Mouse (Mus musculus): Measurements from ENCODE around the gene Prkce. TPM values are rescaled to one million over a fixed set of nuclear protein-coding genes. Genes with fewer than 3 reads are reported as not detected.

Gene Prkce
- polyA plus RNA-seq, 1 experiment from 2014 or later, result 9.6 TPM

- no peak overlapping the region for H3K9ac ChIP-seq
- peaks cover 54% of the 10 kb centered on the region for H3K4me1 ChIP-seq (replicated peaks)
- 63% methylated on average over 10 of the region's 10 CpGs for WGBS
Measured at GRCm38 (mm10) chr17:86325317-86325716, 157.7 kb downstream of the Prkce start.

GRCm38 (mm10) chr17:86327958-86328357, 160.4 kb downstream of the Prkce start:
- Histone ChIP-seq H3K27ac (no peak overlapping the region), H3K27me3 (no peaks in the 10 kb centered on the region), H3K4me2 (no peak overlapping the region), H3K4me3 (no peak overlapping the region), H3K9me3 (replicated peaks) (no peaks in the 10 kb centered on the region), H3K9ac (no peak overlapping the region), H3K4me1 (replicated peaks) (peaks cover 68% of the 10 kb centered on the region), H3K36me3 (no peaks in the 10 kb centered on the region)
- WGBS, result 65% methylated on average over 4 of the region's 4 CpGs
- no peak for ATAC-seq (replicated peaks; ENCODE audit: insufficient number of reproducible peaks, insufficient read depth, low FRiP score, low read depth)

More at GRCm38 (mm10) chr17:86325317-86325716, 157.7 kb downstream of the Prkce start:
- Histone ChIP-seq H3K27ac (no peak overlapping the region), H3K36me3 (no peaks in the 10 kb centered on the region), H3K9me3 (replicated peaks) (no peaks in the 10 kb centered on the region), H3K4me2 (no peak overlapping the region), H3K4me3 (no peak overlapping the region), H3K27me3 (no peaks in the 10 kb centered on the region)
- ATAC-seq (replicated peaks; ENCODE audit: insufficient number of reproducible peaks, insufficient read depth, low FRiP score, low read depth), result no peak

GRCm38 (mm10) chr17:86329273-86330075, 161.9 kb downstream of the Prkce start:
- Histone ChIP-seq H3K9me3 (replicated peaks) (no peaks in the 10 kb centered on the region), H3K27me3 (no peaks in the 10 kb centered on the region), H3K4me2 (peak overlapping the region; percentile 41), H3K27ac (peak overlapping the region; percentile 25), H3K4me3 (0 out of 2 replicates have a peak overlapping the region, but pooled peaks have one; percentile 9), H3K36me3 (no peaks in the 10 kb centered on the region), H3K4me1 (replicated peaks) (peaks cover 56% of the 10 kb centered on the region), H3K9ac (0 out of 2 replicates have a peak overlapping the region, but pooled peaks have one; percentile 3)
- no peak; the same call in 1 of the 2 replicates for ATAC-seq (replicated peaks; ENCODE audit: insufficient number of reproducible peaks, insufficient read depth, low FRiP score, low read depth)
- WGBS, result 30% methylated on average over 16 of the region's 16 CpGs

- 60% methylated on average over 16 of the region's 16 CpGs for WGBS
- Histone ChIP-seq H3K4me1 (replicated peaks) (peaks cover 57% of the 10 kb centered on the region), H3K27me3 (no peaks in the 10 kb centered on the region), H3K4me2 (no peak overlapping the region), H3K9me3 (replicated peaks) (no peaks in the 10 kb centered on the region), H3K36me3 (no peaks in the 10 kb centered on the region), H3K9ac (no peak overlapping the region), H3K4me3 (no peak overlapping the region), H3K27ac (peak overlapping the region; percentile 25; the same call in 1 of the 2 replicates)
- no peak for ATAC-seq (replicated peaks; ENCODE audit: insufficient number of reproducible peaks, insufficient read depth, low FRiP score, low read depth)
Measured at GRCm38 (mm10) chr17:86330076-86330955, 162.7 kb downstream of the Prkce start.

GRCm38 (mm10) chr17:86331835-86332234, 164.2 kb downstream of the Prkce start:
- Histone ChIP-seq H3K4me1 (replicated peaks) (peaks cover 63% of the 10 kb centered on the region), H3K27me3 (no peaks in the 10 kb centered on the region), H3K36me3 (no peaks in the 10 kb centered on the region), H3K4me3 (no peak overlapping the region), H3K27ac (no peak overlapping the region), H3K4me2 (no peak overlapping the region), H3K9ac (no peak overlapping the region), H3K9me3 (replicated peaks) (no peaks in the 10 kb centered on the region)
- ATAC-seq (replicated peaks; ENCODE audit: insufficient number of reproducible peaks, insufficient read depth, low FRiP score, low read depth), result no peak
- 81% methylated on average over 8 of the region's 8 CpGs for WGBS

GRCm38 (mm10) chr17:86334990-86335389, 167.4 kb downstream of the Prkce start:
- H3K36me3 ChIP-seq, result no peaks in the 10 kb centered on the region
- H3K9ac ChIP-seq, result no peak overlapping the region
- no peak overlapping the region for H3K4me3 ChIP-seq
- H3K9me3 ChIP-seq (replicated peaks), result no peaks in the 10 kb centered on the region
- H3K4me1 ChIP-seq (replicated peaks), result peaks cover 46% of the 10 kb centered on the region
- H3K27me3 ChIP-seq, result no peaks in the 10 kb centered on the region
- ATAC-seq (replicated peaks; ENCODE audit: insufficient number of reproducible peaks, insufficient read depth, low FRiP score, low read depth), result peak; percentile 62; the same call in 1 of the 2 replicates
- WGBS, result 47% methylated on average over 4 of the region's 4 CpGs
- no peak overlapping the region for H3K4me2 ChIP-seq
- peak overlapping the region; percentile 63 for H3K27ac ChIP-seq

- peaks cover 31% of the 10 kb centered on the region for H3K4me1 ChIP-seq (replicated peaks)
- no peak overlapping the region for H3K4me3 ChIP-seq
- peak overlapping the region; percentile 38; the same call in 1 of the 2 replicates for H3K27ac ChIP-seq
- H3K9me3 ChIP-seq (replicated peaks), result no peaks in the 10 kb centered on the region
- H3K9ac ChIP-seq, result no peak overlapping the region
- H3K27me3 ChIP-seq, result no peaks in the 10 kb centered on the region
- ATAC-seq (replicated peaks; ENCODE audit: insufficient number of reproducible peaks, insufficient read depth, low FRiP score, low read depth), result no peak; the same call in 1 of the 2 replicates
- no peak overlapping the region for H3K4me2 ChIP-seq
- H3K36me3 ChIP-seq, result no peaks in the 10 kb centered on the region
- WGBS, result 60% methylated on average over 4 of the region's 4 CpGs
Measured at GRCm38 (mm10) chr17:86336652-86337073, 169.1 kb downstream of the Prkce start.

GRCm38 (mm10) chr17:86337076-86337475, 169.5 kb downstream of the Prkce start:
- H3K27ac ChIP-seq, result 0 out of 2 replicates have a peak overlapping the region, but pooled peaks have one; percentile 38
- ATAC-seq (replicated peaks; ENCODE audit: insufficient number of reproducible peaks, insufficient read depth, low FRiP score, low read depth), result no peak; the same call in 1 of the 2 replicates

GRCm38 (mm10) chr17:86338328-86338727, 170.7 kb downstream of the Prkce start:
- Histone ChIP-seq H3K36me3 (no peaks in the 10 kb centered on the region), H3K4me1 (replicated peaks) (peaks cover 29% of the 10 kb centered on the region), H3K9me3 (replicated peaks) (no peaks in the 10 kb centered on the region), H3K27ac (no peak overlapping the region), H3K4me3 (no peak overlapping the region), H3K9ac (no peak overlapping the region), H3K27me3 (no peaks in the 10 kb centered on the region), H3K4me2 (no peak overlapping the region)
- 55% methylated on average over 5 of the region's 5 CpGs for WGBS
- no peak for ATAC-seq (replicated peaks; ENCODE audit: insufficient number of reproducible peaks, insufficient read depth, low FRiP score, low read depth)

More at GRCm38 (mm10) chr17:86337076-86337475, 169.5 kb downstream of the Prkce start:
- Histone ChIP-seq H3K9me3 (replicated peaks) (no peaks in the 10 kb centered on the region), H3K27me3 (no peaks in the 10 kb centered on the region), H3K36me3 (no peaks in the 10 kb centered on the region), H3K4me3 (no peak overlapping the region), H3K4me1 (replicated peaks) (peaks cover 29% of the 10 kb centered on the region), H3K9ac (no peak overlapping the region), H3K4me2 (no peak overlapping the region)
- 47% methylated on average over 3 of the region's 3 CpGs for WGBS

- H3K36me3 ChIP-seq, result no peaks in the 10 kb centered on the region
- H3K4me1 ChIP-seq (replicated peaks), result peaks cover 14% of the 10 kb centered on the region
- H3K27ac ChIP-seq, result no peak overlapping the region
- 43% methylated on average over 8 of the region's 8 CpGs for WGBS
- H3K27me3 ChIP-seq, result no peaks in the 10 kb centered on the region
- H3K9me3 ChIP-seq (replicated peaks), result no peaks in the 10 kb centered on the region
- no peak overlapping the region for H3K4me3 ChIP-seq
- H3K4me2 ChIP-seq, result no peak overlapping the region
- ATAC-seq (replicated peaks; ENCODE audit: insufficient number of reproducible peaks, insufficient read depth, low FRiP score, low read depth), result no peak
- no peak overlapping the region for H3K9ac ChIP-seq
Measured at GRCm38 (mm10) chr17:86344032-86344431, 176.4 kb downstream of the Prkce start.
